Mouse (Mus musculus): ENCODE results near the gene Rtl1. TPM values are rescaled to one million over a fixed set of nuclear protein-coding genes. Genes with fewer than 3 reads are reported as not detected.

The Rtl1 gene
- polyA plus RNA-seq, 1 experiment from 2014 or later, result 0.91 TPM

- H3K4me1 ChIP-seq (ENCODE audit: control insufficient read depth, insufficient read depth, low read length), result peaks cover 16% of the 10 kb centered on the region
- no peak overlapping the region for H3K4me2 ChIP-seq (ENCODE audit: low read depth, severe bottlenecking)
- H3K27me3 ChIP-seq (ENCODE audit: control insufficient read depth, insufficient read depth, low read length), result no peaks in the 10 kb centered on the region
- ATAC-seq (ENCODE audit: insufficient number of reproducible peaks, low FRiP score, low TSS enrichment, low read depth), result no peak
- DNase-seq (ENCODE audit: low spot score), result no peak
- no peaks in the 10 kb centered on the region for H3K9me3 ChIP-seq (ENCODE audit: control insufficient read depth, low read length)
- 89% methylated on average over 7 of the region's 7 CpGs for WGBS
- H3K27ac ChIP-seq (replicated peaks; ENCODE audit: low read depth, low read length), result no peak overlapping the region
- H3K36me3 ChIP-seq (ENCODE audit: control insufficient read depth, insufficient read depth, low read length), result peaks cover 4% of the 10 kb centered on the region; the same call in 1 of the 2 replicates
- H3K9ac ChIP-seq (ENCODE audit: low read length), result no peak overlapping the region
- H3K4me3 ChIP-seq (ENCODE audit: low read depth, low read length), result no peak overlapping the region
Measured at GRCm38 (mm10) chr12:109558891-109559487, 41.1 kb downstream of the Rtl1 start.

- 86% methylated on average over 12 of the region's 12 CpGs for WGBS
- Histone ChIP-seq H3K9ac (ENCODE audit: low read length) (no peak overlapping the region), H3K4me3 (ENCODE audit: low read depth, low read length) (no peak overlapping the region), H3K36me3 (ENCODE audit: control insufficient read depth, insufficient read depth, low read length) (peaks cover 4% of the 10 kb centered on the region; the same call in 1 of the 2 replicates), H3K9me3 (ENCODE audit: control insufficient read depth, low read length) (no peaks in the 10 kb centered on the region), H3K4me2 (ENCODE audit: low read depth, severe bottlenecking) (no peak overlapping the region), H3K27me3 (ENCODE audit: control insufficient read depth, insufficient read depth, low read length) (no peaks in the 10 kb centered on the region), H3K4me1 (ENCODE audit: control insufficient read depth, insufficient read depth, low read length) (peaks cover 18% of the 10 kb centered on the region), H3K27ac (replicated peaks; ENCODE audit: low read depth, low read length) (no peak overlapping the region)
- DNase-seq (ENCODE audit: low spot score) (no peak), ATAC-seq (ENCODE audit: insufficient number of reproducible peaks, low FRiP score, low TSS enrichment, low read depth) (no peak)
Measured at GRCm38 (mm10) chr12:109558226-109558824, 41.8 kb downstream of the Rtl1 start.

- H3K36me3 ChIP-seq (ENCODE audit: control insufficient read depth, insufficient read depth, low read length), result peaks cover 4% of the 10 kb centered on the region; the same call in 1 of the 2 replicates
- WGBS, result 23% methylated on average over 15 of the region's 15 CpGs
- no peak overlapping the region for H3K4me2 ChIP-seq (ENCODE audit: low read depth, severe bottlenecking)
- no peaks in the 10 kb centered on the region for H3K27me3 ChIP-seq (ENCODE audit: control insufficient read depth, insufficient read depth, low read length)
- H3K4me3 ChIP-seq (ENCODE audit: low read depth, low read length), result no peak overlapping the region
- peak overlapping the region; percentile 49; the same call in 1 of the 2 replicates for H3K27ac ChIP-seq (replicated peaks; ENCODE audit: low read depth, low read length)
- no peak overlapping the region for H3K9ac ChIP-seq (ENCODE audit: low read length)
- H3K4me1 ChIP-seq (ENCODE audit: control insufficient read depth, insufficient read depth, low read length), result peaks cover 31% of the 10 kb centered on the region
- ATAC-seq (ENCODE audit: insufficient number of reproducible peaks, low FRiP score, low TSS enrichment, low read depth) (peak; percentile 31; the same call in 1 of the 2 replicates), DNase-seq (ENCODE audit: low spot score) (peak; percentile 73)
- no peaks in the 10 kb centered on the region for H3K9me3 ChIP-seq (ENCODE audit: control insufficient read depth, low read length)
Measured at GRCm38 (mm10) chr12:109555837-109556409, 44.2 kb downstream of the Rtl1 start.

GRCm38 (mm10) chr12:109553568-109553967, 46.6 kb downstream of the Rtl1 start:
- H3K4me3 ChIP-seq (ENCODE audit: low read depth, low read length), result no peak overlapping the region
- H3K27ac ChIP-seq (replicated peaks; ENCODE audit: low read depth, low read length), result peak overlapping the region; percentile 48; the same call in 1 of the 2 replicates
- DNase-seq (ENCODE audit: low spot score), result no peak
- no peak overlapping the region for H3K9ac ChIP-seq (ENCODE audit: low read length)
- H3K36me3 ChIP-seq (ENCODE audit: control insufficient read depth, insufficient read depth, low read length), result peaks cover 2% of the 10 kb centered on the region; the same call in 1 of the 2 replicates
- WGBS, result 96% methylated on average over 1 of the region's 1 CpGs
- no peak for ATAC-seq (ENCODE audit: insufficient number of reproducible peaks, low FRiP score, low TSS enrichment, low read depth)
- peaks cover 31% of the 10 kb centered on the region for H3K4me1 ChIP-seq (ENCODE audit: control insufficient read depth, insufficient read depth, low read length)
- no peaks in the 10 kb centered on the region for H3K9me3 ChIP-seq (ENCODE audit: control insufficient read depth, low read length)
- no peak overlapping the region for H3K4me2 ChIP-seq (ENCODE audit: low read depth, severe bottlenecking)
- H3K27me3 ChIP-seq (ENCODE audit: control insufficient read depth, insufficient read depth, low read length), result no peaks in the 10 kb centered on the region

- H3K4me2 ChIP-seq (ENCODE audit: low read depth, severe bottlenecking), result no peak overlapping the region
- peaks cover 31% of the 10 kb centered on the region for H3K4me1 ChIP-seq (ENCODE audit: control insufficient read depth, insufficient read depth, low read length)
- peaks cover 2% of the 10 kb centered on the region; the same call in 1 of the 2 replicates for H3K36me3 ChIP-seq (ENCODE audit: control insufficient read depth, insufficient read depth, low read length)
- WGBS, result 43% methylated on average over 18 of the region's 18 CpGs
- H3K27ac ChIP-seq (replicated peaks; ENCODE audit: low read depth, low read length), result peak overlapping the region; percentile 48
- ATAC-seq (ENCODE audit: insufficient number of reproducible peaks, low FRiP score, low TSS enrichment, low read depth) (0 out of 2 replicates have a peak, but pooled peaks have one; percentile 28), DNase-seq (ENCODE audit: low spot score) (peak; percentile 58)
- H3K4me3 ChIP-seq (ENCODE audit: low read depth, low read length), result no peak overlapping the region
- H3K9ac ChIP-seq (ENCODE audit: low read length), result 0 out of 2 replicates have a peak overlapping the region, but pooled peaks have one; percentile 19
- no peaks in the 10 kb centered on the region for H3K27me3 ChIP-seq (ENCODE audit: control insufficient read depth, insufficient read depth, low read length)
- no peaks in the 10 kb centered on the region for H3K9me3 ChIP-seq (ENCODE audit: control insufficient read depth, low read length)
Measured at GRCm38 (mm10) chr12:109552754-109553525, 47.2 kb downstream of the Rtl1 start.

- Histone ChIP-seq H3K36me3 (ENCODE audit: control insufficient read depth, insufficient read depth, low read length) (no peaks in the 10 kb centered on the region), H3K9me3 (ENCODE audit: control insufficient read depth, low read length) (no peaks in the 10 kb centered on the region), H3K4me3 (ENCODE audit: low read depth, low read length) (no peak overlapping the region), H3K27ac (replicated peaks; ENCODE audit: low read depth, low read length) (no peak overlapping the region), H3K4me1 (ENCODE audit: control insufficient read depth, insufficient read depth, low read length) (peaks cover 36% of the 10 kb centered on the region), H3K9ac (ENCODE audit: low read length) (no peak overlapping the region), H3K27me3 (ENCODE audit: control insufficient read depth, insufficient read depth, low read length) (no peaks in the 10 kb centered on the region), H3K4me2 (ENCODE audit: low read depth, severe bottlenecking) (no peak overlapping the region)
- DNase-seq (ENCODE audit: low spot score), result no peak
- 58% methylated on average over 2 of the region's 2 CpGs for WGBS
- no peak for ATAC-seq (ENCODE audit: insufficient number of reproducible peaks, low FRiP score, low TSS enrichment, low read depth)
Measured at GRCm38 (mm10) chr12:109551771-109552170, 48.4 kb downstream of the Rtl1 start.

- no peak overlapping the region for H3K4me2 ChIP-seq (ENCODE audit: low read depth, severe bottlenecking)
- no peak for DNase-seq (ENCODE audit: low spot score)
- WGBS, result 27% methylated on average over 2 of the region's 2 CpGs
- H3K36me3 ChIP-seq (ENCODE audit: control insufficient read depth, insufficient read depth, low read length), result peaks cover 2% of the 10 kb centered on the region; the same call in 1 of the 2 replicates
- peaks cover 8% of the 10 kb centered on the region; the same call in 1 of the 2 replicates for H3K4me1 ChIP-seq (ENCODE audit: control insufficient read depth, insufficient read depth, low read length)
- no peak overlapping the region for H3K9ac ChIP-seq (ENCODE audit: low read length)
- H3K9me3 ChIP-seq (ENCODE audit: control insufficient read depth, low read length), result no peaks in the 10 kb centered on the region; the same call in 1 of the 2 replicates
- H3K27me3 ChIP-seq (ENCODE audit: control insufficient read depth, insufficient read depth, low read length), result no peaks in the 10 kb centered on the region
- H3K4me3 ChIP-seq (ENCODE audit: low read depth, low read length), result no peak overlapping the region
- no peak overlapping the region for H3K27ac ChIP-seq (replicated peaks; ENCODE audit: low read depth, low read length)
- no peak for ATAC-seq (ENCODE audit: insufficient number of reproducible peaks, low FRiP score, low TSS enrichment, low read depth)
Measured at GRCm38 (mm10) chr12:109547085-109547484, 53.0 kb downstream of the Rtl1 start.

Data from limb, embryonic 11.5 days (tissue).